Mouse (Mus musculus): ENCODE results near the gene Hsd3b4.
"Not testable (repeated sequence)": the region's sequence is repeated elsewhere in the genome, so short reads cannot be mapped to it uniquely, and the experiment has no call there.

The Hsd3b4 gene

GRCm38 (mm10) chr3:98510414-98510813 lies at the start of gene Hsd3b4:
Hsd3b4 (minus strand) TSS chr3:98510514.
- DNase-seq (ENCODE audit: low spot score) = not testable (repeated sequence)

- not testable (repeated sequence) for DNase-seq (ENCODE audit: low spot score)
These were observed 40.5 kb upstream of the Hsd3b4 start for GRCm38 (mm10) chr3:98550832-98551231.

GRCm38 (mm10) chr3:98550215-98550614 lies 39.9 kb upstream of the Hsd3b4 start:
- DNase-seq (ENCODE audit: low spot score) = not testable (repeated sequence)

- DNase-seq (ENCODE audit: low spot score) = not testable (repeated sequence)
These were observed 38.2 kb upstream of the Hsd3b4 start for GRCm38 (mm10) chr3:98548495-98548894.

- not testable (repeated sequence) for DNase-seq (ENCODE audit: low spot score)
These were observed 37.3 kb upstream of the Hsd3b4 start for GRCm38 (mm10) chr3:98547641-98548040.

- DNase-seq (ENCODE audit: low spot score) = not testable (repeated sequence)
These were observed 14.7 kb upstream of the Hsd3b4 start for GRCm38 (mm10) chr3:98524978-98525377.

- not testable (repeated sequence) for DNase-seq (ENCODE audit: low spot score)
These were observed 14.2 kb upstream of the Hsd3b4 start for GRCm38 (mm10) chr3:98524552-98524951.

- not testable (repeated sequence) for DNase-seq (ENCODE audit: low spot score)
These were observed 12.5 kb upstream of the Hsd3b4 start for GRCm38 (mm10) chr3:98522779-98523178.

- DNase-seq (ENCODE audit: low spot score) = not testable (repeated sequence)
These were observed 3.1 kb downstream of the Hsd3b4 start for GRCm38 (mm10) chr3:98507229-98507628.

GRCm38 (mm10) chr3:98497401-98497800 lies 12.9 kb downstream of the Hsd3b4 start:
- not testable (repeated sequence) for DNase-seq (ENCODE audit: low spot score)

- DNase-seq (ENCODE audit: low spot score) = not testable (repeated sequence)
These were observed 13.6 kb downstream of the Hsd3b4 start for GRCm38 (mm10) chr3:98496762-98497161.

- not testable (repeated sequence) for DNase-seq (ENCODE audit: low spot score)
These were observed 15.3 kb downstream of the Hsd3b4 start for GRCm38 (mm10) chr3:98495055-98495454.

- not testable (repeated sequence) for DNase-seq (ENCODE audit: low spot score)
These were observed 16.1 kb downstream of the Hsd3b4 start for GRCm38 (mm10) chr3:98494184-98494583.

- not testable (repeated sequence) for DNase-seq (ENCODE audit: low spot score)
These were observed 38.8 kb downstream of the Hsd3b4 start for GRCm38 (mm10) chr3:98471499-98471898.

GRCm38 (mm10) chr3:98471057-98471456 lies 39.3 kb downstream of the Hsd3b4 start:
- not testable (repeated sequence) for DNase-seq (ENCODE audit: low spot score)

- not testable (repeated sequence) for DNase-seq (ENCODE audit: low spot score)
These were observed 41.0 kb downstream of the Hsd3b4 start for GRCm38 (mm10) chr3:98469323-98469722.

GRCm38 (mm10) chr3:98457026-98457425 lies 53.3 kb downstream of the Hsd3b4 start, which contains the start of gene Gm4450:
Gm4450 (minus strand) TSS chr3:98457126.
- DNase-seq (ENCODE audit: low spot score) = not testable (repeated sequence)

GRCm38 (mm10) chr3:98453786-98454185 lies 56.5 kb downstream of the Hsd3b4 start:
- not testable (repeated sequence) for DNase-seq (ENCODE audit: low spot score)
